Mouse (Mus musculus) frontal cortex, postnatal 25 days (tissue): ENCODE data around the gene Zbtb25.
A peak's percentile ranks its signal among the peaks of the same experiment; 100 is the strongest.

Source experiments
- DNase-seq, 2 experiments: peaks; one replicate each; pipeline ENCODE4 v3.0.0; 2022; ENCODE audit warnings: low spot score in 2 of 2

The Zbtb25 gene

GRCm38 (mm10) chr12:76377059-76377458, 7.7 kb upstream of the Zbtb25 start:
- no peak for DNase-seq

DNA sequence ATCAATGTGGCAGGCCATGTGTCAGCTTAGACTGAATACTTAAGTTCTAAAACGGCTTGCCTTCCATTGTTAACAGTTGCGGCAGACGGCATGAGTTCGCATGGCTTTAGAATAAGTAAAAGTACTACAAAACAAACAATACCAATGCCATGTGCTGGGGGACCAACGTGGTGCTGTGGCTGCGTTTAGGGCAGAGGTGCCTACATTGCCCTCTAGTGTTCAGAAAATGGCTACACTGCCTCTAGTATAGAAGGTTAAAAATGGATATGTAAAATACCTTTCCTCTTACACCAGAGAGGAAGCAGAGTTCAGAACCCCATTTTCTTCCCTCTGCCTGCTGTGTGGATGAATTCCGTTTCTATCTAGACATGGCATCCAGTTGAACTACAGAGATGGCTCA, 7.2 kb upstream of the Zbtb25 start:
- DNase-seq, result no peak

- DNase-seq, result no peak
Observed at GRCm38 (mm10) chr12:76375506-76375905, 6.1 kb upstream of the Zbtb25 start.

- DNase-seq, result no peak
Observed at GRCm38 (mm10) chr12:76374911-76375310, 5.5 kb upstream of the Zbtb25 start.

GRCm38 (mm10) chr12:76373991-76374390, 4.6 kb upstream of the Zbtb25 start:
- DNase-seq, result no peak

DNA sequence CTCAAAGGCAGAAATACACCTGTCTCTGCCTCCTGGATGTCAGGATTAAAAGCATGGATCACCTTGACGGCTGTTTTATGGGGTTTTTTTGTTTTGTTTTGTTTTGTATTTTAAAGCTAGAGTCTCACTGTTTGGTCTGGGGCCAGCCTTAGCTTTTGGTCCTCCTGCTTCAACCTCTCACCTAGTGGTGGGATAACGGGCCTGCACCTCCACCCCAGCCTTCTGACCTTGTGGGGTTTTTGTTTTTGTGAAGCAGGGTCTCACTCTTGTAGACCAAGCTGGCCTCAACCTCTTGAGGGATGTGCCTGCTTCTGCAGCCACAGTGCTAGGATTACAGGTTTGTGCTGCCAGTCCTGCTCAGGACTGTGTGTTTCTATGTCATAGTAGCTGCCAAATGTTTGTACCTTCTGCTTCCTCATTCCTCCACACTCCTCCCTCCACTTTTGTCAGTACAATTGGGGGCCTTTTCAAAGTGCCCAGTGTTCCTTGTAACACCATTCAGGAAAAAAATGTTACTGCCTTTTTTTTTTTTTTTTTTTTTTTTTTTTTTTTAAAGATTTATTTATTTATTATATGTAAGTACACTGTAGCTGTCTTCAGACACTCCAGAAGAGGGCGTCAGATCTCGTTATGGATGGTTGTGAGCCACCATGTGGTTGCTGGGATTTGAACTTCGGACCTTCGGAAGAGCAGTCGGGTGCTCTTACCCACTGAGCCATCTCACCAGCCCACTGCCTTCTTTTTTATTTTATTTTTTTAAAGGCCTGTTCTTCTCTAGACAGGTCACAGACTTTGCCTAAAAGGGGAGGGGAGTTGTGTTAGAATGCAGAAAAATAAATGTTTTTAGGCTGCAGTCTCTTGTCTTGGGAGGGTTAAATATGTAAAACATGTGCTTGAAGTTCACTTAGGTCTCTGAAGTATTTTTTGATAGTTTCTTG, 3.7 kb upstream of the Zbtb25 start:
- DNase-seq, result no peak

- no peak for DNase-seq
Observed at GRCm38 (mm10) chr12:76372046-76372445, 2.6 kb upstream of the Zbtb25 start.

DNA sequence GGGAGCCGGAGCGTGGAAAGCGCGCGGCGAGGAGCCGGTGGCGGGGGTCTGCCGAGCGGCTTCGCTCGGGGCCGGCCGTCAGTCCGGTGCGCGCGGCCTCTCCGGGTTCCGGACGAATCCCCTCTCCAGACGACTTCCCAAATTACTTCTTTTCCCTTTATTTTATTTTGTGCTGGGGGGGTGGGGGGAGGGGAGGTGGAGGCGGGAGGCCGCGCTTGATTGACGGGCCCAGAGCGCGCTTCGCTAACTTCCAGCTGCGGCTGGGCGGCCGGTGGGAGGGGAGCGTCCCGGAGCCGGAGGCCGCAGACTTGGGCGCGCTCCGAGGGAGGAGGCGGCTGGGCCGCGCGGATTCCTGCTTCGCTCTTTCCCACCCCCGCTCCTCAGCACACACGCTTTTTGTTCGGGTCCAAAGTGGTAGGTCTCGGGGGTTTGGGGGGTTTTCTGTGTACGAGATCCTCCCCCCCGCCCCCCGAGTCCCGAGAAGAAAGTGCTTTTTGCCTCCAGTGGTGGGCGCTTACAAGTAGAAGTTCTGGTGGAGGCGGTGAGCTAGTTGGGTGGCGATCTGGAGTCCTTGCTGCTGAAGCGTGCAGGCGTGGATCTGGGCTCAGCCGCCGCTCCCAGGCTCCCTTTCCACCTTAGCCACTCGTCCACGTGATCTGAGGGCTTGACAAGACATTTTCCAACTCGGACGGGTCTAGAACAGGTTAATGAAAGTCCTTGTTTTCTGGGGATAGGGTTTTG, 1.6 kb upstream of the Zbtb25 start:
- peak; percentile 29 to 46 for DNase-seq

DNA sequence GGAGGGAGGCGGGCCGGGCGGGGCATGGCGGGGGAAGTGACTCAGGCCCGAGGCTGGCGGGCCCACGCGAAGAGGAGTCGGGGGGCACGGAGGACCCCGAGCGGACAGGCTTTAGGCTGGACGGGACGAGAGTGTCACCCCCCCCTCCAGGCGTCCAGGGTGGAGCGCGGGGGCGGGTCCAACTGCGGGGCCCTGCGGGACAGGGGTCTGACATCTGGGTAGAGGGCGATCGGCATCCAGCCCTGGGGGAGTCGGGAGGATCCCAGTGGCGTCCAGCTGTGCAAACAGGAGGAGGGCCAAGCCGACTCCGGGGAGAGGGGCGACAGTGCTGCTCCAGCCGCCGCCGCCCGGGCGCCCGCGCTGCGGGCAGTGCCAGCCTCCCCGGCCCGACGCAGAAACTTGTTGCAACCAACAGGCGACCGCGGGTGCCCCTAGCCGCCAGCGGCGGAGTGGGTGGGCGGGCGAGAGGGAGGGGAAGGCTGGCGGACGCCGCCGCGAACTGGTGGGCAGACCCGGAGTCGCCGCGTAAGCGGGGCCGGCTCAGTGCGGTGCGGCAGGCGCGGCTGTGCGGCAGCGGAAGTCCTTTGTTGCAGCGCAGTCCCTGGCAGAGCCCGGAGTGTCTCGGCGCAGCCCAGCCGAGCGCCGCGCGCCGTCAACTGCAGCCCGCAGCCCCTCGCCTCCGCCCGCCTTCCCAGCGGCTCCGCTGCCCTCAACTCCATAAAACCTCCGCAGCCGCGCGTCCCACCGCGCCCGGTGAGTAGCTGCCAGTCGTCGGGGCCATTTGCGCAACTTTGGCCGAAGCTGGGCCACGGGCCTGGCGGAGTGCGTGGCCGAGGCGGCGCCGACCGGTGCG, 802 bp upstream of the Zbtb25 start, which contains the start of gene Zbtb1:
TSS of gene Zbtb1 (plus strand) at position 289 of the 853 bp plus-strand sequence.
- DNase-seq, result peak; percentile 61 to 63

GRCm38 (mm10) chr12:76368790-76369205, 604 bp downstream of the Zbtb25 start:
- no peak for DNase-seq

DNA sequence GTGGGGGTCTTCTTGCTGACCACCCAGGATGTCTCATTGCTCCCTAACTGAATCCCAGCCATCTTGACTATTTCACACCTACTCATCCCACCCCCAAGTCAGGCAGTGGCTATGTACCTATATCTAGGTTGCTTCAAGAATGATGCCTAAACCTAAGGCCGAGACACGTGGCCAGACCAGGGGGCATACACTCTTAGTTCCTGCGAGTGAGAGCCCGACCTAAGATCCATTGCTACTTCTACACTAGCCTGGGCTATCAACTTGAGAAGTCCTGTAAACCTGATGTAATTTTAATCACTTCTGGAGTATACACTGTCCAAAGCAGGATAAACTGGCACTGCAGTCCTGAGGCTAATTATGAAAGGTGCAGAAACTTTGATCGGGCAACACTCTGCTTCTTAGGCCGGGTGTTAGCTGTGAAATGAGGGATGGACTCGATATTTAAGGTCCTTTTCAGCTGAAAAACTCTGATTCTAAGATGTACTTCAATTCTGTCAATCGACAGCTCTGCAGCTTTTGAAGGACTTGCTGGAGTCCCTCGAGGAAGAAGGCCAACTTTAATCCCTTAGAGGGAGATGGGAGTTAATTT, 1.1 kb downstream of the Zbtb25 start:
- DNase-seq, result no peak

- no peak for DNase-seq
Observed at GRCm38 (mm10) chr12:76367096-76367995, 2.1 kb downstream of the Zbtb25 start.

GRCm38 (mm10) chr12:76366276-76366675, 3.1 kb downstream of the Zbtb25 start:
- DNase-seq, result no peak

- no peak for DNase-seq
Observed at GRCm38 (mm10) chr12:76362303-76362676, 7.1 kb downstream of the Zbtb25 start.

DNA sequence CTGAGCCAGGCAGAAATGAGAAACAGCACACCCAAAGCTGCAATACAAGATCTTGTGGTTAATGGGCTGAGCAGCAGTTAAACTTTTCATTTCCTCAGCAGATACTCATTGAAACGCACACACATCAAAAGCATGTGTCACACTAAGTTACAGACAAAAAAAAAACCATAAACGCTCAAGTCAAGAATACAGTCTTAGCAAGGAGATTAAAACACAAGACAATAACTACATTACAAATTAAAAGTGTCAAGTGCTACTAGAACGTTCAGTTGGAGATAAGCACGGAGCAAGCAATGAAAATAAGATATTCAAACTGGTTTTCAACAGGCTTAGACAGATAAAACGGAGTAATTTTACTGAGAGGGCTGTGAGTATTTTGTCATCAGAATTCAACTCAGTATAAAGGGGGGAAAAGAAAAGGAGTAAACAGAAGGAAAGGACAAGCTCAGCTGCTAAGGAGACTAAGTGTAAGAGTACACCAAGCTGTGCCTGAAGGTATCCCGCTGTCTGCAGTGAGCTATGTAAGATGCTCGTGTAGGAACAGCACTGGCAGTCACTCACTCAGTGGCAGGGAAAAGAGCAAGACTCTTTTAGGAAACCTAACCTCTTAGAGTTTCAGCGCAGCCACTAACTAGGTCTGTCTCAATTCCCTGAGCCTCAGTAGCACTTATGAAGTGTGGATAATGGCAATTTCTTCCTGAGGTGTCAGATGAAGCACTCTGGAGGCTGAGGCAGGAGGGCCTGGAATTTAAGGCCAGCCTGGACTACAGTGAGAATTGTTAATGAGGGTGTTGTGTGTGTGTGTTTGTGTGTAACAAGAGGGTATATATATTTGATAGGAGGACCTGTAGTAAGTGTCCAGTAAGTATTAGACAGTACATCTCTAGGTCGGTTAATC, 7.7 kb downstream of the Zbtb25 start:
- no peak for DNase-seq

GRCm38 (mm10) chr12:76360868-76361267, 8.5 kb downstream of the Zbtb25 start:
- no peak for DNase-seq

GRCm38 (mm10) chr12:76349680-76350220, 19.7 kb downstream of the Zbtb25 start:
- DNase-seq, result no peak

DNA sequence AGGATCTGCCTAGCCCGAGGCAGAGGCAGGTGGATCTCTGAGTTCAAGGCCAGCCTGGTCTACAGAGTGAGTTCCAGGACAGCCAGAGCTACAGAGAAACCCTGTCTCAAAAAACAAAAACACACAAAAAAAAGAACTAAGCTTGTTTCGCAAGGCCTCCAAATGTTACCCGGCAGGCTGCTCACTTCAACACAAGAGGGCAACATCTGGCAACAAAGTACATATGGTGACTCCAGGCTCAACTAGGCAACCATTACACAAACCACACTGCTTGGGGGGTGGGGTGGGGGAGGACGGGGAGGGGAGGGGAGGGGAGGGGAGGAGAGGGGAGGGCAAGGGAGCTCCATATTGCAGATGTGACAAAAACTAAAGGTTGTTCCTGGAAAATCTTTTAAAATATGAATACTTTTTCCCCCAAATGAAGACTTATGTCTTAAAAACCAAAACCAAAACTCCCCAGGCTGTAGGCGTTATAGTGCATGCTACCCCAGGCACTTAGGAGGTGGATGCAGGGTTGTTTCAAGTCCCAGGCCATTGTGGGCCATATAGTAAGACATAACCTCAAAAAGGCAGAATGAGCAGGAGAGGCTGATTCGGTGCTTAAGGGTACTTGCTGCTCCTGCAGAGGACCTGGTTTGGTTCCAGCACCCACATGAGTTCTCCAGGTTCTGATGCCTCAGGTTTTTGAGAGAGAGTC, 23.5 kb downstream of the Zbtb25 start:
- DNase-seq, result no peak
